Mouse (Mus musculus) testis, adult 2 months (tissue): ENCODE measurements around the gene Hils1.

Experiments used
- CTCF ChIP-seq: fragments of 200-500 bp; IDR thresholded peaks from 2 replicates; pipeline ENCODE4 v1.5.1; 2012; ENCODE audit warnings: low read depth, mild to moderate bottlenecking, inconsistent platforms, low read length, moderate library complexity; ENCODE audit not compliant: control insufficient read depth, insufficient read depth, insufficient replicate concordance
- POLR2A ChIP-seq: fragments of 200-500 bp; IDR thresholded peaks from 2 replicates; pipeline ENCODE4 v1.6.1; 2012; ENCODE audit warnings: low read depth, mild to moderate bottlenecking, inconsistent platforms, low read length, moderate library complexity; ENCODE audit not compliant: control insufficient read depth

DNA sequence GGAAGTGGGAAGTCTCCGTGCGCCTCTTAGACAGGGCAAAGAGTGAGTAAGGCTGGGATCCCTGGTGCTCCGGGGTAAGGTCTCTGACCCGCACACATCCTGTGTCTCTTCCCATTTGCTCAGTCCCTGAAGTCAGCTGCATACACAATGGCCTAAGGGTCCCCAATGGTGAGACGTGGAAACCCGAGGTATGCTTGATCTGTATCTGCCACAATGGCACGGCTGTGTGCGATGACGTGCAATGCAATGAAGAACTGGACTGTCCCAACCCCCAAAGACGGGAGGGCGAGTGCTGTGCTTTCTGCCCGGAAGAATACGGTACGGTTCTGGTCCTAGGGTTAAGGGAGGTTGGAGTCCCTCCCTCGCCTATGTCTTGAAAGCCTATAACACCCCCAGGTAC is 29.6 kb upstream of the Hils1 start:
- TF ChIP-seq POLR2A (no peak), CTCF (no peak)
